Mouse (Mus musculus): ENCODE results near the gene Psmd14. TPM values are rescaled to one million over a fixed set of nuclear protein-coding genes. Genes with fewer than 3 reads are reported as not detected.

Gene Psmd14
- total and polyA plus RNA-seq, 3 experiments: 156 to 217 TPM; not detected in 1

GRCm38 (mm10) chr2:61807151-61807550, 95.7 kb downstream of the Psmd14 start:
- Histone ChIP-seq H3K36me3 (ENCODE audit: control insufficient read depth in 1 of 2, insufficient read depth in 2 of 2, low read length in 2 of 2) (peaks cover 0 to 6% of the 10 kb centered on the region in 2 experiments; a peak in 1 of 4 replicates), H3K27me3 (ENCODE audit: control insufficient read depth in 1 of 2, insufficient read depth in 2 of 2, low read length in 2 of 2) (no peaks in the 10 kb centered on the region), H3K9me3 (replicated peaks; ENCODE audit: insufficient read depth, low read length) (no peaks in the 10 kb centered on the region), H3K27ac (ENCODE audit: control insufficient read depth, low read depth, low read length) (no peak overlapping the region), H3K4me1 (ENCODE audit: control insufficient read depth in 1 of 2, insufficient read depth in 2 of 2, low read length in 2 of 2) (peaks cover 4 to 5% of the 10 kb centered on the region in 2 experiments; a peak in 3 of 4 replicates), H3K4me3 (ENCODE audit: control insufficient read depth in 1 of 2, insufficient read depth in 1 of 2, low read depth in 2 of 2, low read length in 2 of 2) (no peak overlapping the region), H3K79me2 (ENCODE audit: control insufficient read depth, insufficient read depth, low read length, poor library complexity) (no peaks in the 10 kb centered on the region), H3K9ac (ENCODE audit: control insufficient read depth, low read depth, low read length, poor library complexity, severe bottlenecking) (no peak overlapping the region)
- no peak for TF ChIP-seq CTCF (IDR thresholded peaks at IDR 0.05 in 2 of 3, conservative IDR thresholded peaks at IDR 0.05 in 1 of 3; ENCODE audit: control insufficient read depth in 1 of 3, insufficient read depth in 1 of 3, low read depth in 2 of 3, low read length in 3 of 3, poor library complexity in 1 of 3, severe bottlenecking in 1 of 3)
- TF ChIP-seq POLR2A (IDR thresholded peaks at IDR 0.05; ENCODE audit: control insufficient read depth in 1 of 2, insufficient read depth in 1 of 2, low read depth in 1 of 2, low read length in 2 of 2, poor library complexity in 1 of 2): no peak
- no peak for TF ChIP-seq SMC3 (IDR thresholded peaks at IDR 0.05; ENCODE audit: low read depth, low read length)
- no peak for TF ChIP-seq HCFC1 (IDR thresholded peaks at IDR 0.05; ENCODE audit: low read depth, low read length)
- no peak for TF ChIP-seq MXI1 (IDR thresholded peaks at IDR 0.05; ENCODE audit: low read depth, low read length)
- DNase-seq (ENCODE audit: low read depth, low spot score): no peak

GRCm38 (mm10) chr2:61807781-61808180, 96.3 kb downstream of the Psmd14 start:
- DNase-seq (ENCODE audit: low read depth, low spot score): no peak
- H3K79me2 ChIP-seq (ENCODE audit: control insufficient read depth, insufficient read depth, low read length, poor library complexity): no peaks in the 10 kb centered on the region
- peaks cover 0 to 6% of the 10 kb centered on the region in 2 experiments; a peak in 1 of 4 replicates for H3K36me3 ChIP-seq (ENCODE audit: control insufficient read depth in 1 of 2, insufficient read depth in 2 of 2, low read length in 2 of 2)
- H3K9me3 ChIP-seq (replicated peaks; ENCODE audit: insufficient read depth, low read length): no peaks in the 10 kb centered on the region
- no peak overlapping the region for H3K9ac ChIP-seq (ENCODE audit: control insufficient read depth, low read depth, low read length, poor library complexity, severe bottlenecking)
- peaks cover 4 to 5% of the 10 kb centered on the region in 2 experiments; a peak in 3 of 4 replicates for H3K4me1 ChIP-seq (ENCODE audit: control insufficient read depth in 1 of 2, insufficient read depth in 2 of 2, low read length in 2 of 2)
- H3K27ac ChIP-seq (ENCODE audit: control insufficient read depth, low read depth, low read length): no peak overlapping the region
- no peak overlapping the region for H3K4me3 ChIP-seq (ENCODE audit: control insufficient read depth in 1 of 2, insufficient read depth in 1 of 2, low read depth in 2 of 2, low read length in 2 of 2)
- H3K27me3 ChIP-seq (ENCODE audit: control insufficient read depth in 1 of 2, insufficient read depth in 2 of 2, low read length in 2 of 2): no peaks in the 10 kb centered on the region
- no peak for TF ChIP-seq TBP (IDR thresholded peaks at IDR 0.05; ENCODE audit: low read depth, low read length)
- no peak for TF ChIP-seq MAFK (IDR thresholded peaks at IDR 0.05; ENCODE audit: borderline replicate concordance, low read depth, low read length)
- no peak for TF ChIP-seq MYB (IDR thresholded peaks at IDR 0.05; ENCODE audit: low read depth, low read length)
- TF ChIP-seq POLR2A (IDR thresholded peaks at IDR 0.05; ENCODE audit: control insufficient read depth in 1 of 2, insufficient read depth in 1 of 2, low read depth in 1 of 2, low read length in 2 of 2, poor library complexity in 1 of 2): no peak
- no peak for TF ChIP-seq KAT2A (conservative IDR thresholded peaks at IDR 0.05; ENCODE audit: low read depth, low read length)
- no peak for TF ChIP-seq USF2 (IDR thresholded peaks at IDR 0.05; ENCODE audit: borderline replicate concordance in 1 of 2, insufficient read depth in 1 of 2, low read depth in 1 of 2, low read length in 2 of 2)

- no peak overlapping the region for H3K9ac ChIP-seq (ENCODE audit: control insufficient read depth, low read depth, low read length, poor library complexity, severe bottlenecking)
- no peak for DNase-seq (ENCODE audit: low read depth, low spot score)
- TF ChIP-seq ZKSCAN1 (IDR thresholded peaks at IDR 0.05; ENCODE audit: low read depth, low read length): no peak
- no peak for TF ChIP-seq CHD1 (IDR thresholded peaks at IDR 0.05; ENCODE audit: low read depth, low read length)
- TF ChIP-seq MXI1 (IDR thresholded peaks at IDR 0.05; ENCODE audit: low read depth, low read length): no peak
- no peaks in the 10 kb centered on the region for H3K79me2 ChIP-seq (ENCODE audit: control insufficient read depth, insufficient read depth, low read length, poor library complexity)
- no peaks in the 10 kb centered on the region for H3K27me3 ChIP-seq (ENCODE audit: control insufficient read depth in 1 of 2, insufficient read depth in 2 of 2, low read length in 2 of 2)
- peaks cover 0 to 4% of the 10 kb centered on the region in 2 experiments; a peak in 1 of 4 replicates for H3K36me3 ChIP-seq (ENCODE audit: control insufficient read depth in 1 of 2, insufficient read depth in 2 of 2, low read length in 2 of 2)
- H3K4me3 ChIP-seq (ENCODE audit: control insufficient read depth in 1 of 2, insufficient read depth in 1 of 2, low read depth in 2 of 2, low read length in 2 of 2): no peak overlapping the region
- peaks cover 4 to 5% of the 10 kb centered on the region in 2 experiments; a peak in 3 of 4 replicates for H3K4me1 ChIP-seq (ENCODE audit: control insufficient read depth in 1 of 2, insufficient read depth in 2 of 2, low read length in 2 of 2)
- no peak overlapping the region for H3K27ac ChIP-seq (ENCODE audit: control insufficient read depth, low read depth, low read length)
- H3K9me3 ChIP-seq (replicated peaks; ENCODE audit: insufficient read depth, low read length): no peaks in the 10 kb centered on the region
Observed at GRCm38 (mm10) chr2:61808776-61809175, 97.3 kb downstream of the Psmd14 start.

All from MEL (cell line).